Mouse (Mus musculus): ENCODE measurements around the gene Stxbp1.
A peak's percentile ranks its signal among the peaks of the same experiment; 100 is the strongest.

DNA sequence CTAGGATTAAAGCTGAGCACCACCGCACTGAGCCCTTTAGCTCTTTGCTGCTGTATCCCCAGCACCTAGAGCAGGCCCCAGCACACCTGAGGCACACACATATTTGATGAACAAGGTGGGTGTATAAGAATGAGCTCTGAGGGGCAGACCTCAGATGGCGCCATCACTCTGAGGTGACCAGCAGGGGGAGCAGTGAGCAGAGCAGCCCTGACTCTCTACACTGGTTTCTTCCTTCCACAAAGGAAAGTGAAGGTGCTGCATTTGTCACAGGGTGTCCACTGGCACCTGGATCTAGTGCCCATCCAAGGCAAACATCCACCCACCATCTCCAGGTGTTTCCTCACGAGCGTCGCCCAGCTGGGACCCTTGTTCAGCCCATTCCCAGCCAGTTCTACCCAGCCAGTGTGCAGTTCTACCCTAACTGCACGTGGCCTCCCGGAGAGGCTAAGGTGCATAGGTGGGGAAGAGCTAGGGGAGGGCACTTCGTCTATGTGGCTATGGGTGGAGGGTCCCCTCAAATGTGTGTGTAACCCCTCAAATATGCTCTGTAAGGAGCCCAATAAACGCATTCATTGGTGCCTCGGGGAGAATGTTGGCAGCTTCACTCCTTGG lies 12.1 kb upstream of the Stxbp1 start:
- no peak for TF ChIP-seq POLR2A (IDR thresholded peaks at IDR 0.05; ENCODE audit: borderline replicate concordance, control insufficient read depth, low read depth, low read length)
- TF ChIP-seq CTCF (IDR thresholded peaks at IDR 0.05; ENCODE audit: control insufficient read depth, insufficient read depth, low read length): peak; percentile 93
